Mouse (Mus musculus) intestine, embryonic 15.5 days (tissue): ENCODE measurements around the gene Ttll9. TPM values are rescaled to one million over a fixed set of nuclear protein-coding genes. Genes with fewer than 3 reads are reported as not detected.

Experiments used
- ATAC-seq: fragments of 200-750 bp; cut with Nextera tagmentation; 2 replicates; pipeline ENCODE4 v1.8.0; 2017; ENCODE audit warnings: moderate TSS enrichment, moderate library complexity
- H3K27ac ChIP-seq: fragments of 300-500 bp; sonication (generic); 2 replicates; pipeline ENCODE4 v1.5.1; 2015; ENCODE audit warnings: mild to moderate bottlenecking, inconsistent platforms
- H3K27me3 ChIP-seq: fragments of 300-500 bp; sonication (generic); replicated peaks from 2 replicates; pipeline ENCODE4 v1.6.1; 2015; ENCODE audit warnings: inconsistent platforms
- H3K36me3 ChIP-seq: fragments of 300-500 bp; sonication (generic); 2 replicates; pipeline ENCODE4 v1.6.1; 2015; ENCODE audit warnings: inconsistent platforms
- H3K4me1 ChIP-seq: fragments of 300-500 bp; sonication (generic); replicated peaks from 2 replicates; pipeline ENCODE4 v1.6.1; 2015; ENCODE audit warnings: inconsistent platforms
- H3K4me2 ChIP-seq: fragments of 300-500 bp; sonication (generic); replicated peaks from 2 replicates; pipeline ENCODE4 v1.6.1; 2015; ENCODE audit warnings: mild to moderate bottlenecking, inconsistent platforms
- H3K4me3 ChIP-seq: fragments of 300-500 bp; sonication (generic); replicated peaks from 2 replicates; pipeline ENCODE4 v1.5.1; 2015; ENCODE audit warnings: inconsistent platforms
- H3K9ac ChIP-seq: fragments of 300-500 bp; sonication (generic); 2 replicates; pipeline ENCODE4 v1.6.1; 2015; ENCODE audit warnings: inconsistent platforms
- H3K9me3 ChIP-seq: fragments of 300-500 bp; sonication (generic); 2 replicates; pipeline ENCODE4 v1.6.1; 2016; ENCODE audit warnings: inconsistent platforms
- WGBS: fragments of 180-500 bp; shearing (Covaris S2); methylation state at CpG from one replicate; pipeline ENCODE4 v1.1.7; 2015; 5-methylcytosine and 5-hydroxymethylcytosine counted together
- polyA plus RNA-seq: library from polyadenylated mRNA; unstranded; fragments of >200 nt; fragmentation: Nextera tagmentation; extraction: Ambion mirVana; gene quantifications from 2 replicates; pipeline ENCODE4 v1.2.1, GENCODE M21; 2015

The Ttll9 gene
- polyA plus RNA-seq = 0.18 TPM in 1 of 2 replicates, not detected in the other

GRCm38 (mm10) chr2:152962091-152962793 lies at the start of gene Ttll9:
TSS of gene Ttll9 (plus strand) at chr2:152962485.
- H3K36me3 ChIP-seq = no peaks in the 10 kb centered on the region
- H3K4me1 ChIP-seq = no peaks in the 10 kb centered on the region
- peak within 1 kb of the TSS; percentile 82 for H3K4me2 ChIP-seq
- WGBS = 2% methylated on average over 34 of the region's 34 CpGs
- H3K9ac ChIP-seq = peak within 1 kb of the TSS; percentile 28; the same call in 1 of the 2 replicates
- no peak within 1 kb of the TSS for H3K27ac ChIP-seq
- H3K4me3 ChIP-seq = peak within 1 kb of the TSS; percentile 46
- H3K9me3 ChIP-seq = no peaks in the 10 kb centered on the region
- H3K27me3 ChIP-seq = no peaks in the 10 kb centered on the region
- peak; percentile 94 for ATAC-seq

- Histone ChIP-seq H3K36me3 (no peaks in the 10 kb centered on the region), H3K4me3 (no peak overlapping the region), H3K27me3 (peaks cover 39% of the 10 kb centered on the region), H3K27ac (no peak overlapping the region), H3K4me2 (no peak overlapping the region), H3K4me1 (peaks cover 13% of the 10 kb centered on the region), H3K9me3 (no peaks in the 10 kb centered on the region), H3K9ac (no peak overlapping the region)
- WGBS = 37% methylated on average over 7 of the region's 7 CpGs
- ATAC-seq = no peak
Observed at GRCm38 (mm10) chr2:152913471-152913870, 48.8 kb upstream of the Ttll9 start.

- H3K4me3 ChIP-seq = no peak overlapping the region; the same call in 1 of the 2 replicates
- no peaks in the 10 kb centered on the region for H3K36me3 ChIP-seq
- H3K27ac ChIP-seq = no peak overlapping the region
- peak overlapping the region; percentile 49 for H3K4me2 ChIP-seq
- H3K9ac ChIP-seq = peak overlapping the region; percentile 8; the same call in 1 of the 2 replicates
- ATAC-seq = peak; percentile 78
- H3K4me1 ChIP-seq = peaks cover 17% of the 10 kb centered on the region
- 4% methylated on average over 18 of the region's 18 CpGs for WGBS
- H3K9me3 ChIP-seq = no peaks in the 10 kb centered on the region
- peaks cover 39% of the 10 kb centered on the region for H3K27me3 ChIP-seq
Observed at GRCm38 (mm10) chr2:152914310-152915120, 47.8 kb upstream of the Ttll9 start.

- no peaks in the 10 kb centered on the region for H3K9me3 ChIP-seq
- peaks cover 37% of the 10 kb centered on the region for H3K27me3 ChIP-seq
- H3K36me3 ChIP-seq = no peaks in the 10 kb centered on the region
- 51% methylated on average over 4 of the region's 4 CpGs for WGBS
- no peak overlapping the region for H3K4me2 ChIP-seq
- no peak overlapping the region for H3K9ac ChIP-seq
- H3K4me3 ChIP-seq = no peak overlapping the region
- no peak overlapping the region for H3K27ac ChIP-seq
- H3K4me1 ChIP-seq = peaks cover 17% of the 10 kb centered on the region
- ATAC-seq = no peak
Observed at GRCm38 (mm10) chr2:152915453-152915852, 46.8 kb upstream of the Ttll9 start.

GRCm38 (mm10) chr2:152916111-152916510 lies 46.2 kb upstream of the Ttll9 start:
- no peak for ATAC-seq
- 49% methylated on average over 5 of the region's 5 CpGs for WGBS
- Histone ChIP-seq H3K27me3 (peaks cover 30% of the 10 kb centered on the region), H3K9ac (no peak overlapping the region), H3K4me3 (no peak overlapping the region), H3K36me3 (no peaks in the 10 kb centered on the region), H3K27ac (no peak overlapping the region), H3K4me1 (peaks cover 17% of the 10 kb centered on the region), H3K4me2 (no peak overlapping the region), H3K9me3 (no peaks in the 10 kb centered on the region)

- Histone ChIP-seq H3K27me3 (peaks cover 14% of the 10 kb centered on the region), H3K36me3 (no peaks in the 10 kb centered on the region), H3K9me3 (no peaks in the 10 kb centered on the region), H3K4me1 (peaks cover 22% of the 10 kb centered on the region), H3K9ac (no peak overlapping the region), H3K4me3 (no peak overlapping the region), H3K27ac (no peak overlapping the region), H3K4me2 (no peak overlapping the region)
- 43% methylated on average over 9 of the region's 9 CpGs for WGBS
- no peak for ATAC-seq
Observed at GRCm38 (mm10) chr2:152917671-152918070, 44.6 kb upstream of the Ttll9 start.

- Histone ChIP-seq H3K4me3 (no peak overlapping the region), H3K4me1 (peaks cover 28% of the 10 kb centered on the region; the same call in 1 of the 2 replicates), H3K27me3 (peaks cover 2% of the 10 kb centered on the region; the same call in 1 of the 2 replicates), H3K36me3 (no peaks in the 10 kb centered on the region), H3K9me3 (no peaks in the 10 kb centered on the region), H3K27ac (no peak overlapping the region), H3K4me2 (no peak overlapping the region), H3K9ac (no peak overlapping the region)
- 40% methylated on average over 7 of the region's 7 CpGs for WGBS
- no peak for ATAC-seq
Observed at GRCm38 (mm10) chr2:152922376-152922775, 39.9 kb upstream of the Ttll9 start.

- H3K4me2 ChIP-seq = no peak overlapping the region
- H3K4me3 ChIP-seq = no peak overlapping the region
- no peaks in the 10 kb centered on the region for H3K36me3 ChIP-seq
- H3K9ac ChIP-seq = no peak overlapping the region
- WGBS = 77% methylated on average over 3 of the region's 3 CpGs
- peaks cover 24% of the 10 kb centered on the region; the same call in 1 of the 2 replicates for H3K4me1 ChIP-seq
- H3K27me3 ChIP-seq = no peaks in the 10 kb centered on the region
- no peaks in the 10 kb centered on the region for H3K9me3 ChIP-seq
- ATAC-seq = no peak
- H3K27ac ChIP-seq = no peak overlapping the region
Observed at GRCm38 (mm10) chr2:152923621-152924020, 38.7 kb upstream of the Ttll9 start.

- 74% methylated on average over 8 of the region's 8 CpGs for WGBS
- Histone ChIP-seq H3K9me3 (no peaks in the 10 kb centered on the region), H3K27ac (no peak overlapping the region), H3K27me3 (no peaks in the 10 kb centered on the region), H3K4me2 (no peak overlapping the region), H3K4me1 (peaks cover 23% of the 10 kb centered on the region; the same call in 1 of the 2 replicates), H3K4me3 (no peak overlapping the region), H3K9ac (no peak overlapping the region), H3K36me3 (no peaks in the 10 kb centered on the region)
- ATAC-seq = no peak
Observed at GRCm38 (mm10) chr2:152924128-152924527, 38.2 kb upstream of the Ttll9 start.

- no peaks in the 10 kb centered on the region for H3K36me3 ChIP-seq
- no peaks in the 10 kb centered on the region for H3K9me3 ChIP-seq
- no peak overlapping the region for H3K4me2 ChIP-seq
- no peak overlapping the region for H3K4me3 ChIP-seq
- no peak overlapping the region for H3K27ac ChIP-seq
- peaks cover 23% of the 10 kb centered on the region; the same call in 1 of the 2 replicates for H3K4me1 ChIP-seq
- H3K9ac ChIP-seq = no peak overlapping the region
- H3K27me3 ChIP-seq = no peaks in the 10 kb centered on the region
- 77% methylated on average over 5 of the region's 5 CpGs for WGBS
- no peak for ATAC-seq
Observed at GRCm38 (mm10) chr2:152924543-152924942, 37.7 kb upstream of the Ttll9 start.

- H3K27me3 ChIP-seq = no peaks in the 10 kb centered on the region
- no peak overlapping the region for H3K4me2 ChIP-seq
- peak overlapping the region; percentile 37; the same call in 1 of the 2 replicates for H3K27ac ChIP-seq
- H3K4me3 ChIP-seq = no peak overlapping the region
- WGBS = 47% methylated on average over 11 of the region's 11 CpGs
- no peaks in the 10 kb centered on the region for H3K36me3 ChIP-seq
- peaks cover 23% of the 10 kb centered on the region; the same call in 1 of the 2 replicates for H3K4me1 ChIP-seq
- H3K9me3 ChIP-seq = no peaks in the 10 kb centered on the region
- no peak overlapping the region for H3K9ac ChIP-seq
- ATAC-seq = peak; percentile 40
Observed at GRCm38 (mm10) chr2:152925189-152925872, 37.0 kb upstream of the Ttll9 start.

- no peak for ATAC-seq
- peaks cover 23% of the 10 kb centered on the region; the same call in 1 of the 2 replicates for H3K4me1 ChIP-seq
- no peak overlapping the region for H3K4me2 ChIP-seq
- H3K9me3 ChIP-seq = no peaks in the 10 kb centered on the region
- no peak overlapping the region for H3K9ac ChIP-seq
- no peak overlapping the region for H3K4me3 ChIP-seq
- 67% methylated on average over 9 of the region's 9 CpGs for WGBS
- no peak overlapping the region for H3K27ac ChIP-seq
- H3K27me3 ChIP-seq = no peaks in the 10 kb centered on the region
- H3K36me3 ChIP-seq = no peaks in the 10 kb centered on the region
Observed at GRCm38 (mm10) chr2:152926896-152927295, 35.4 kb upstream of the Ttll9 start.
